Mouse (Mus musculus) neural tube, embryonic 11.5 days (tissue): Measurements from ENCODE around the gene Poll. TPM values are rescaled to one million over a fixed set of nuclear protein-coding genes. Genes with fewer than 3 reads are reported as not detected.

Source experiments
- ATAC-seq: fragments of 200-750 bp; cut with Nextera tagmentation; 2 replicates; pipeline ENCODE4 v1.8.0; 2017; ENCODE audit warnings: moderate number of reproducible peaks, mild to moderate bottlenecking, moderate TSS enrichment, moderate library complexity; ENCODE audit not compliant: insufficient read depth, low FRiP score, low TSS enrichment
- DNase-seq: peaks from one replicate; pipeline ENCODE4 v3.0.0-alpha.2; 2015; ENCODE audit warnings: low spot score
- H3K27ac ChIP-seq: fragments of 300-500 bp; sonication (generic); 2 replicates; pipeline ENCODE4 v1.5.1; 2014; ENCODE audit warnings: low read depth, mild to moderate bottlenecking, low read length
- H3K27me3 ChIP-seq: fragments of 300-500 bp; sonication (generic); 2 replicates; pipeline ENCODE4 v1.6.1; 2014; ENCODE audit warnings: mild to moderate bottlenecking, low read length, mixed read lengths; ENCODE audit not compliant: control insufficient read depth, insufficient read depth
- H3K36me3 ChIP-seq: fragments of 300-500 bp; sonication (generic); 2 replicates; pipeline ENCODE4 v1.6.1; 2014; ENCODE audit warnings: mild to moderate bottlenecking, low read length, moderate library complexity, mixed read lengths; ENCODE audit not compliant: control insufficient read depth, insufficient read depth
- H3K4me1 ChIP-seq: fragments of 300-500 bp; sonication (generic); 2 replicates; pipeline ENCODE4 v1.6.1; 2014; ENCODE audit warnings: low read length, mixed read lengths; ENCODE audit not compliant: control insufficient read depth, insufficient read depth
- H3K4me2 ChIP-seq: fragments of 300-500 bp; sonication (generic); 2 replicates; pipeline ENCODE4 v1.6.1; 2014; ENCODE audit warnings: low read depth, mild to moderate bottlenecking, moderate library complexity
- H3K4me3 ChIP-seq: fragments of 300-500 bp; sonication (generic); 2 replicates; pipeline ENCODE4 v1.5.1; 2014; ENCODE audit warnings: low read depth, low read length
- H3K9ac ChIP-seq: fragments of 300-500 bp; sonication (generic); 2 replicates; pipeline ENCODE4 v1.6.1; 2014; ENCODE audit warnings: mild to moderate bottlenecking, low read length
- H3K9me3 ChIP-seq: fragments of 300-500 bp; sonication (generic); 2 replicates; pipeline ENCODE4 v1.6.1; 2016; ENCODE audit warnings: low read length; ENCODE audit not compliant: control insufficient read depth
- WGBS: fragments of 180-500 bp; shearing (Covaris S2); extraction: QIAGEN DNeasy Blood & Tissue Kit; methylation state at CpG from one replicate; pipeline ENCODE4 v1.1.7; 2014; 5-methylcytosine and 5-hydroxymethylcytosine counted together
- polyA plus RNA-seq: library from polyadenylated mRNA; unstranded; fragments of >200 nt; fragmentation: Nextera tagmentation; extraction: Ambion mirVana; gene quantifications from 2 replicates; pipeline ENCODE4 v1.2.1, GENCODE M21; 2014

The Poll gene
- polyA plus RNA-seq, 1 experiment from 2014 or later = 18.5 TPM

- H3K4me1 ChIP-seq = no peaks in the 10 kb centered on the region
- H3K4me2 ChIP-seq = no peak overlapping the region
- ATAC-seq (no peak), DNase-seq (no peak)
- H3K27me3 ChIP-seq = no peaks in the 10 kb centered on the region
- no peak overlapping the region for H3K4me3 ChIP-seq
- no peak overlapping the region for H3K27ac ChIP-seq
- WGBS = 96% methylated on average over 12 of the region's 12 CpGs
- H3K9me3 ChIP-seq = no peaks in the 10 kb centered on the region
- H3K36me3 ChIP-seq = peaks cover 9% of the 10 kb centered on the region
- H3K9ac ChIP-seq = no peak overlapping the region
Observed at GRCm38 (mm10) chr19:45516264-45516663, 44.1 kb downstream of the Poll start.

- Histone ChIP-seq H3K36me3 (peaks cover 9% of the 10 kb centered on the region), H3K27me3 (no peaks in the 10 kb centered on the region), H3K4me2 (no peak overlapping the region), H3K27ac (no peak overlapping the region), H3K9ac (no peak overlapping the region), H3K4me1 (no peaks in the 10 kb centered on the region), H3K4me3 (no peak overlapping the region), H3K9me3 (no peaks in the 10 kb centered on the region)
- 79% methylated on average over 2 of the region's 2 CpGs for WGBS
- no peak for ATAC-seq
- no peak for DNase-seq
Observed at GRCm38 (mm10) chr19:45515341-45515740, 45.0 kb downstream of the Poll start.

- ATAC-seq = no peak
- no peak overlapping the region for H3K4me3 ChIP-seq
Observed at GRCm38 (mm10) chr19:45511406-45511805, 48.9 kb downstream of the Poll start.

GRCm38 (mm10) chr19:45510680-45511079 is 49.7 kb downstream of the Poll start:
- peaks cover 9% of the 10 kb centered on the region; the same call in 1 of the 2 replicates for H3K36me3 ChIP-seq
- H3K9me3 ChIP-seq = no peaks in the 10 kb centered on the region
- no peak overlapping the region for H3K4me3 ChIP-seq
- no peaks in the 10 kb centered on the region for H3K4me1 ChIP-seq
- H3K4me2 ChIP-seq = no peak overlapping the region
- DNase-seq (no peak), ATAC-seq (no peak)
- 84% methylated on average over 3 of the region's 3 CpGs for WGBS
- H3K9ac ChIP-seq = no peak overlapping the region
- H3K27ac ChIP-seq = no peak overlapping the region
- no peaks in the 10 kb centered on the region for H3K27me3 ChIP-seq

More at GRCm38 (mm10) chr19:45511406-45511805, 48.9 kb downstream of the Poll start:
- Histone ChIP-seq H3K9me3 (no peaks in the 10 kb centered on the region), H3K27ac (no peak overlapping the region), H3K9ac (no peak overlapping the region), H3K4me1 (no peaks in the 10 kb centered on the region), H3K36me3 (peaks cover 9% of the 10 kb centered on the region), H3K27me3 (no peaks in the 10 kb centered on the region), H3K4me2 (no peak overlapping the region)
- no peak for DNase-seq
- WGBS = 88% methylated on average over 4 of the region's 4 CpGs

GRCm38 (mm10) chr19:45507531-45507930 is 52.8 kb downstream of the Poll start:
- no peaks in the 10 kb centered on the region for H3K4me1 ChIP-seq
- WGBS = 88% methylated on average over 18 of the region's 19 CpGs
- DNase-seq = no peak

GRCm38 (mm10) chr19:45505446-45505845 is 54.9 kb downstream of the Poll start:
- Histone ChIP-seq H3K4me3 (no peak overlapping the region), H3K27ac (no peak overlapping the region), H3K4me2 (no peak overlapping the region), H3K36me3 (no peaks in the 10 kb centered on the region), H3K9me3 (no peaks in the 10 kb centered on the region), H3K27me3 (no peaks in the 10 kb centered on the region), H3K4me1 (no peaks in the 10 kb centered on the region), H3K9ac (no peak overlapping the region)
- WGBS = 60% methylated on average over 7 of the region's 7 CpGs
- no peak for DNase-seq
- no peak for ATAC-seq

More at GRCm38 (mm10) chr19:45507531-45507930, 52.8 kb downstream of the Poll start:
- no peak overlapping the region for H3K4me2 ChIP-seq
- H3K27ac ChIP-seq = no peak overlapping the region
- no peak for ATAC-seq
- no peak overlapping the region for H3K9ac ChIP-seq
- H3K9me3 ChIP-seq = no peaks in the 10 kb centered on the region
- no peaks in the 10 kb centered on the region for H3K27me3 ChIP-seq
- H3K4me3 ChIP-seq = no peak overlapping the region
- no peaks in the 10 kb centered on the region; the same call in 1 of the 2 replicates for H3K36me3 ChIP-seq

Other genes with a start within 250 kb of the Poll start
- 64.7 and 68.4 TPM in 2 replicates for gene Btrc, start 196.8 kb downstream of the Poll start, polyA plus RNA-seq
- 50.7 and 56.5 TPM in 2 replicates for gene Gm17018, start 84 bp upstream of the Poll start, polyA plus RNA-seq
- 4.4 and 5.0 TPM in 2 replicates for gene Fbxw4, start 99.8 kb upstream of the Poll start, polyA plus RNA-seq
- gene Fgf8, start 182.4 kb upstream of the Poll start, polyA plus RNA-seq = 0.23 and 0.72 TPM in 2 replicates
- gene Npm3, start 189.1 kb upstream of the Poll start, polyA plus RNA-seq = 10.1 and 10.5 TPM in 2 replicates
- gene Mgea5, start 223.3 kb upstream of the Poll start, polyA plus RNA-seq = 65.8 and 69.7 TPM in 2 replicates